Mouse (Mus musculus) lung, postnatal 36 days (tissue): ENCODE results near the gene Luc7l3.
A peak's percentile ranks its signal among the peaks of the same experiment; 100 is the strongest.

Experiments
- DNase-seq: peaks from one replicate; pipeline ENCODE4 v3.0.0; 2022; ENCODE audit warnings: mixed read lengths

Luc7l3 gene

GRCm38 (mm10) chr11:94321931-94322400 is at the start of gene Luc7l3:
Gene Luc7l3 (minus strand): TSS chr11:94321988.
- peak; percentile 95 for DNase-seq

- peak; percentile 64 for DNase-seq
Measured at GRCm38 (mm10) chr11:94370809-94371208, 49.0 kb upstream of the Luc7l3 start.

GRCm38 (mm10) chr11:94369981-94370380 is 48.2 kb upstream of the Luc7l3 start:
- DNase-seq: no peak

- peak; percentile 86 for DNase-seq
Measured at GRCm38 (mm10) chr11:94365340-94365739, 43.6 kb upstream of the Luc7l3 start.

GRCm38 (mm10) chr11:94363690-94364089 is 41.9 kb upstream of the Luc7l3 start:
- DNase-seq: peak; percentile 49

- DNase-seq: no peak
Measured at GRCm38 (mm10) chr11:94362101-94362500, 40.3 kb upstream of the Luc7l3 start.

- no peak for DNase-seq
Measured at GRCm38 (mm10) chr11:94361166-94361870, 39.5 kb upstream of the Luc7l3 start.

GRCm38 (mm10) chr11:94359168-94359567 is 37.4 kb upstream of the Luc7l3 start:
- DNase-seq: no peak

GRCm38 (mm10) chr11:94355521-94356217 is 33.9 kb upstream of the Luc7l3 start:
- no peak for DNase-seq

GRCm38 (mm10) chr11:94351094-94351493 is 29.3 kb upstream of the Luc7l3 start:
- no peak for DNase-seq

GRCm38 (mm10) chr11:94350337-94350736 is 28.5 kb upstream of the Luc7l3 start:
- DNase-seq: peak; percentile 54

- DNase-seq: no peak
Measured at GRCm38 (mm10) chr11:94349839-94350238, 28.1 kb upstream of the Luc7l3 start.

GRCm38 (mm10) chr11:94347063-94347575 is 25.3 kb upstream of the Luc7l3 start:
- no peak for DNase-seq

GRCm38 (mm10) chr11:94346611-94347010 is 24.8 kb upstream of the Luc7l3 start:
- DNase-seq: peak; percentile 68

GRCm38 (mm10) chr11:94345926-94346325 is 24.1 kb upstream of the Luc7l3 start:
- DNase-seq: no peak

- no peak for DNase-seq
Measured at GRCm38 (mm10) chr11:94344470-94344869, 22.7 kb upstream of the Luc7l3 start.

- no peak for DNase-seq
Measured at GRCm38 (mm10) chr11:94343955-94344358, 22.2 kb upstream of the Luc7l3 start.

GRCm38 (mm10) chr11:94342114-94342905 is 20.5 kb upstream of the Luc7l3 start:
- no peak for DNase-seq

- peak; percentile 89 for DNase-seq
Measured at GRCm38 (mm10) chr11:94340948-94341933, 19.5 kb upstream of the Luc7l3 start.

- DNase-seq: peak; percentile 84
Measured at GRCm38 (mm10) chr11:94339732-94340585, 18.2 kb upstream of the Luc7l3 start.

GRCm38 (mm10) chr11:94338347-94338746 is 16.6 kb upstream of the Luc7l3 start:
- DNase-seq: peak; percentile 69
